13 mouse cellular contexts compared by ENCODE assay signal in the genomic region with DNA sequence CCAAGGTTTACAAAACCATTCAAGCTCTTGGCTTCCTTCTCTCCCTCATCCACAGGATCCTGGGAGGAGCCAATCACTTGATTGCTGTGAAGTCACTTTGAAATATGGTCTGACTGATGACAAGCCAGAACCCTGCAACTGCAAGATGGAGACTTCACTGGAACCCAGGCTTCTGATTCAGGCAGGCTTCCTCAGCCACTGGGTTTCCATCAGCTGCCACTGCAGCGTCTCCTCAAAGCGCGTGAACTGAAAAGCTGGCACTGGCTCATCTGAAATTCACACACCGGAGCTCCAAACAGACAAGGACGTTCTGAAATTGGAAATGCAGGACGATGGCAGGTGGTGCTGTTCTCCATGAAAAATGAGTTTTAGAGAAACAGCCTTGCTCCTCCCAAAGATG.
A peak's percentile ranks its signal among the peaks of the same experiment; 100 is the strongest.
DNase-seq lines count a peak whose midpoint lies in the region; ATAC-seq and TF ChIP-seq lines count a peak whose summit lies in the region.
"Had no signal": no experiment of that assay in that cellular context is flagged by ENCODE, and none has a peak within 500 bp of the region (broad histone marks: within the 10 kb centered on the region; RNA-seq: fewer than 3 reads in every experiment).

No protein-coding gene starts in this region.

- TF ChIP-seq POLR2A in cerebellum, adult 2 months (IDR thresholded peaks at IDR 0.05; ENCODE audit: borderline replicate concordance, insufficient read depth, low read length): no peak

- no peaks in the 10 kb centered on the region for H3K27me3 ChIP-seq in hindbrain, postnatal 0 days (ENCODE audit: insufficient read depth, low read length)
- no peaks in the 10 kb centered on the region for H3K27me3 ChIP-seq in hindbrain, embryonic 11.5 days (ENCODE audit: control insufficient read depth, insufficient read depth, low read length)
- no peaks in the 10 kb centered on the region; the same call in 1 of the 2 replicates for H3K27me3 ChIP-seq in cerebellum, adult 2 months (ENCODE audit: control insufficient read depth, insufficient read depth, low read length)
- H3K27me3 ChIP-seq: heart, embryonic 13.5 days; liver, embryonic 13.5 days had no signal

- no peak overlapping the region for H3K9ac ChIP-seq in hindbrain, postnatal 0 days (replicated peaks; ENCODE audit: low read length)
- no peak overlapping the region for H3K9ac ChIP-seq in hindbrain, embryonic 11.5 days (ENCODE audit: low read depth, low read length)
- H3K9ac ChIP-seq: heart, embryonic 13.5 days; liver, embryonic 13.5 days had no signal

- H3K4me1 ChIP-seq in hindbrain, postnatal 0 days (ENCODE audit: insufficient read depth, low read length): no peaks in the 10 kb centered on the region
- no peaks in the 10 kb centered on the region for H3K4me1 ChIP-seq in hindbrain, embryonic 11.5 days (replicated peaks; ENCODE audit: control insufficient read depth, insufficient read depth, low read length)
- H3K4me1 ChIP-seq in cerebellum, adult 2 months (ENCODE audit: control insufficient read depth, insufficient read depth, low read length): peaks cover 4% of the 10 kb centered on the region
- H3K4me1 ChIP-seq: liver, embryonic 13.5 days had no signal

- peak overlapping the region; percentile 37; the same call in 1 of the 2 replicates for H3K27ac ChIP-seq in hindbrain, postnatal 0 days
- no peak overlapping the region for H3K27ac ChIP-seq in hindbrain, embryonic 11.5 days (ENCODE audit: low read depth, low read length)
- H3K27ac ChIP-seq in cerebellum, adult 2 months (ENCODE audit: insufficient read depth, low read length): no peak overlapping the region
- H3K27ac ChIP-seq: heart, embryonic 13.5 days; liver, embryonic 13.5 days had no signal

- H3K36me3 ChIP-seq in hindbrain, postnatal 0 days (ENCODE audit: insufficient read depth, low read length): no peaks in the 10 kb centered on the region
- H3K36me3 ChIP-seq in hindbrain, embryonic 11.5 days (ENCODE audit: control insufficient read depth, insufficient read depth, low read length): no peaks in the 10 kb centered on the region
- H3K36me3 ChIP-seq: heart, embryonic 13.5 days; liver, embryonic 13.5 days had no signal

- ATAC-seq in hindbrain, postnatal 0 days: peak; percentile 68
- ATAC-seq in hindbrain, embryonic 11.5 days (ENCODE audit: low FRiP score): no peak
- ATAC-seq: midbrain, embryonic 16.5 days had no signal

- peak; percentile 75 for DNase-seq in hindbrain, postnatal 0 days (ENCODE audit: low spot score)
- no peak for DNase-seq in hindbrain, embryonic 11.5 days (ENCODE audit: low spot score)
- DNase-seq in cerebellum, adult 2 months: peak; percentile 63 to 77
- peak; percentile 77 to 80 for DNase-seq in cerebellum, postnatal 14 days
- DNase-seq in left cerebral cortex, postnatal 4 days: peak; percentile 65
- DNase-seq in ovary, adult 18-20 months (ENCODE audit: low spot score): no peak
- no peak for DNase-seq in liver
- DNase-seq: adrenal gland, postnatal 10 days; liver, embryonic 13.5 days; lung, postnatal 36 days; thymus, adult 2 months had no signal

- H3K9me3 ChIP-seq in hindbrain, postnatal 0 days (ENCODE audit: low read length): no peaks in the 10 kb centered on the region
- H3K9me3 ChIP-seq in hindbrain, embryonic 11.5 days (ENCODE audit: control insufficient read depth, low read length): no peaks in the 10 kb centered on the region
- H3K9me3 ChIP-seq: heart, embryonic 13.5 days; liver, embryonic 13.5 days had no signal

- intact Hi-C loops in left cerebral cortex, postnatal 4 days (cut with DNase I): no loop called here

- H3K4me2 ChIP-seq in hindbrain, postnatal 0 days (ENCODE audit: low read depth, low read length): no peak overlapping the region
- H3K4me2 ChIP-seq in hindbrain, embryonic 11.5 days (replicated peaks; ENCODE audit: low read depth, low read length): no peak overlapping the region
- H3K4me2 ChIP-seq: heart, embryonic 13.5 days; liver, embryonic 13.5 days had no signal

- peak; percentile 40 for TF ChIP-seq CTCF in hindbrain, postnatal 0 days (IDR thresholded peaks at IDR 0.05; ENCODE audit: low read depth)
- peak; percentile 20; the same call in 1 of the 2 replicates for TF ChIP-seq CTCF in cerebellum, adult 2 months (IDR thresholded peaks at IDR 0.05; ENCODE audit: borderline replicate concordance, insufficient read depth, low read depth, low read length)

- H3K4me3 ChIP-seq in hindbrain, postnatal 0 days (ENCODE audit: low read length): no peak overlapping the region
- H3K4me3 ChIP-seq in hindbrain, embryonic 11.5 days (ENCODE audit: low read depth, low read length): no peak overlapping the region
- no peak overlapping the region for H3K4me3 ChIP-seq in cerebellum, adult 2 months (replicated peaks; ENCODE audit: insufficient read depth, low read depth, low read length)
- H3K4me3 ChIP-seq: heart, embryonic 13.5 days; liver, embryonic 13.5 days had no signal

- 37% methylated on average over 6 of the region's 6 CpGs for WGBS in hindbrain, postnatal 0 days
- WGBS in hindbrain, embryonic 11.5 days: 81% methylated on average over 6 of the region's 6 CpGs
- 10% methylated on average over 6 of the region's 6 CpGs for WGBS in cerebellum, adult 2 months

Comparison
In these comparisons a context has a peak if more than half of its experiments do, and no peak if none do; other contexts are left out.
1. DNase-seq: peak in hindbrain, postnatal 0 days (single experiment), cerebellum, adult 2 months (2 of 2), cerebellum, postnatal 14 days (2 of 2) and left cerebral cortex, postnatal 4 days (single experiment); none in hindbrain, embryonic 11.5 days (single experiment), ovary, adult 18-20 months (single experiment) and liver (single experiment).